Mouse (Mus musculus) neutrophil, adult 5-6 weeks (primary cell): ENCODE results near the gene Scd3. TPM values are rescaled to one million over a fixed set of nuclear protein-coding genes. Genes with fewer than 3 reads are reported as not detected.
A peak's percentile ranks its signal among the peaks of the same experiment; 100 is the strongest.
"Not testable (repeated sequence)": the region's sequence is repeated elsewhere in the genome, so short reads cannot be mapped to it uniquely, and the experiment has no call there.

Experiments used
- ATAC-seq: fragments of 151-379, 151-347 bp; 2 replicates; pipeline ENCODE4 v1.8.0; 2017; ENCODE audit warnings: mild to moderate bottlenecking, moderate TSS enrichment; ENCODE audit not compliant: insufficient number of reproducible peaks, poor library complexity, low FRiP score, severe bottlenecking; ENCODE audit errors: extremely low read depth
- total RNA-seq: library from RNA; stranded (forward); fragments of 200-1000 nt; gene quantifications from 2 replicates; pipeline ENCODE4 v1.2.3, GENCODE M21; 2017

Gene Scd3
- total RNA-seq, 1 experiment from 2014 or later, result not detected

DNA sequence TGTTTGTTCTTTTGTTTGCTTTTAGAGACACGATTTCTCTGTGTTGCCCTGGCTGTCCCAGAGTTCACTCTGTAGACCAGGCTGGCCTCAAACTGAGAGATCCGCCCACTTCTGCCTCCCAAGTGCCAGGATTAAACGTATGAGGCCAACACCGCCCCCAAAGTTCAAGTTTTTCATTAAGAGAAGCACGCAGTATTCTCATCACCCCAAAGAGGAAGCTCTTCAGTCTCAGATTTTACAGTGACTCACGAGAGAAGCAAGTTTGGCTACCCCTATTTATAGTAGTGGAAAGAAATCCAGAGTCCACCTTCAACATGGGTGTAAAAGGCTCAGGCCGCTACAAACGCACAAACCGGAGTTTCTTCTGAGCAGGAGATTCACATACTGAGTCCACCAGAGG lies 61.2 kb downstream of the Scd3 start:
- ATAC-seq, result no peak

DNA sequence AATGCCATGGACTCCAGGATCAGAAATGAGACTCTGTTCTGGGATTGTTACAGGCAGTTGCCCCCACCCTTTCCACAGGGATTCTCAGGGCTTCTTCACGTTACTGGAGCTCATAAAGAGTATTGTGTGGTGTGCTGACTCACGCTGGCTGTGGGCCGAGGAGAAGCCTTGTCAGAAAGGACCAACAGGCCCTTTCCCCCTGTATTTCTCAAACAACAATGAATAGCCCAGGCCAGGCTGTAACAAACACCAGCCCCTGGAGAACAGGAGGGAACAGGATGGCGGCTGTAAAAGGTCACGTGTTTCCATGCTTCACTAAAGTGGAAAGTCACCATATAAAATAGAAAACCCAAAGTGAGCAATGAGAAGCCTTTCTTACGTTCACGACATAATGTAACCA lies 62.2 kb downstream of the Scd3 start:
- ATAC-seq, result no peak

DNA sequence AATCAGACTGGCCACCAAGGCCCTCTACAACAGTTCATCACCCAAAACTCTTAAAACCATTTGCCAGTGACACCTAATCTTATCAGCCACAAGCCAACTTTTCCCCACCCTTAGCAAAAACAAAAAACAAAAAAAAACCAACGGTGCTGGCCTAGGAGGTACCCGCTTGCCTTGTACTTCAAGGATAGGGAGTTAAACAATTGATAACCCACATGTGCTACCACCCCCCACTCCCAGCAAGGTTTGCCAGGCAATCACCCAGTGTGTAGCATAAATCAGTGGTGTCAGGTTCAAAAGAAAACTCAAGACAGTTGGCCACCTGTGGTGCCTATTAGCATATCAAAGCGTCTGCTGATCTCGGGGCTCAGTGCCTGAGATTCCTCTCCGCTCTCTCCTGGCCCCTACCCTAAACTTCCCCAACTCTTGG lies 62.9 kb downstream of the Scd3 start:
- no peak for ATAC-seq

DNA sequence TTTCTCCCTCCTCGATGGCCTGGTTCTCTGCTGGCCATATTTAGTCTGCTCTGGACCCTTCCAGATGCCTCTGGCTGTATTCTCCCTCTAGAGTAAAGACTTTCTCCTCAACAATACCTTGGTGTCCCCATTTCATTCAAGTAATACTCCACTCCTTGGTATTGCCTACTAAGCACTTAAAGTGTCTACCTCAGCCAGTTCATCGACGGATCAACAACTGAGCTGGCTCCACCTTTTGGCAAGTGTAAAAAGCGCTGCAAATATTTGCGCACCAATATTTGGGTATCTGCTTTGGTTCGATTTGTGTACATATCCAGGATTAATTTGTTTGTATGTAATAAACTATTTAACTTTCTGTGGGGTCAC lies 63.4 kb downstream of the Scd3 start:
- ATAC-seq, result peak; percentile 27; the same call in 1 of the 2 replicates

DNA sequence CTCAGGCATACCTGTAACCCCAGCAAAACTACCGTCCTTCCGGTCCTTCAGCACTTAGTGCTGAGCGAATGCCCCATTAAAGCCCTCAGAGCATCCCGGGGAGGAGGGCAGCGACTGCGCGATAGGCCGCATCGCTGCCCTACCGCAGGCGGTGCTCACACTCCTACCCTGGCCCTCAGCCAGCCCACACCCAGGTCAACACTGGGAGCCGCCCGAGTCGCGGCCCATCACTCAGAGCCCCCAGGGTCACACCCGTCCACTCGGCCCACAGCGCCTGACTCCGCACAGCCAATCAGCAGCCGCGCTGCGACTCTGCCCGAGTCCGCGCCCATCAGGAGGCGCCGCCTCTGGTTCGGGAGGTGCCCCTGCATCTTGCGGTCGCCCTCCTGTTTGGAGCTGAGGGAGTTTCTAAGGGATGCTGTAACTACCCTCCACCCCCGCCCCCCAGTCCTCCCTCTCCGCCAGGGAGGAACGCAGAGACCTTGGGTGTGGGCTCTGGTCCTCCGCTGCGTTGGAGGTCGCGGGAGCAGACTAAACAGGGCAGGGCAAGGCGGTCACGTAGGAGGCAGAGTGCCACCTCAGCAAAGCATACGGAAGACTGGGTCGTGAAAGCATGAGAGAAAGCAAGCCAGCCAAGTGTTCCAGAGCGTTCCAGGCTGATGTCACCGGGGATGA lies 63.9 kb downstream of the Scd3 start:
- peak; percentile 75 for ATAC-seq

DNA sequence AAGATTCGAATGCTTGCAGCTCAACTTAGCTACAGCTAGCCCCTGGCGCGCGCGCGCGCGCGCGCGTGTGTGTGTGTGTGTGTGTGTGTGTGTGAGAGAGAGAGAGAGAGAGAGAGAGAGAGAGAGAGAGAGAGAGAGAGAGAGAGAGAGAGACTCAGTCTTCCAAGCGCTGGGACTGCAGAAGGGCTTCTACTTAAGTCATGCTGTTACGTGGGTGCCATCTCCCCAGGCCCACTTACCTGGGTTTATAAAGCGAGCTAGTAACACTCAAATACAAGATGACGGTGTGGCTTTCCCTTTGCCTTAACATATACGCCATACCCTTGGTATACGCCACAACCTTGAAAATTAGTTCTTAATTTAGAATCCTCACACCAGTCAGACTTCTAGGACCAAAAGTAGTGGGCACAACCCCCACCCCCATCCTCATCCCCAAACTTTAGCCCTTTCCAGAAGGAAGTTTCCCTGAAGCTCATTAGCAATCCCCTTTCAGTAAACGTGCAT lies 64.5 kb downstream of the Scd3 start:
- ATAC-seq, result no peak

DNA sequence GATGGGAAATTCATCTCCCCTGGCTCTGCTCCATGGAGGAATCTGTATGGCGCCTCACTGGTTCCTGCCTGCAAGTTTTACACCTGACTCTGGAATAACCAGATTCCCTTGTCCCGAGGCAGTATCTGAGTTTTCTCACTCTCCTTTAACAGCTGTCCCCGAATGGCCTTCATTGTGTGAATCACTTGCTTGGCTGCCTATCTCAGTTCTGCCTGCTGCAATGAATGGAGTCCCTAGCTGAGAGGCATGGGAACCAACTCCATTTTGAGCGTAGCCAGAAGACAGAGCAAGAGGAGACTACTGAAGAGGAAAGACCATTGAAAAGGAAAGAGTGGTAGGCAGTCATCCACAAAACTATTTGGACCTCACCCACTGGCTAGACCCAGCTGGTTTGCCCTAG lies 70.6 kb downstream of the Scd3 start:
- ATAC-seq, result no peak

DNA sequence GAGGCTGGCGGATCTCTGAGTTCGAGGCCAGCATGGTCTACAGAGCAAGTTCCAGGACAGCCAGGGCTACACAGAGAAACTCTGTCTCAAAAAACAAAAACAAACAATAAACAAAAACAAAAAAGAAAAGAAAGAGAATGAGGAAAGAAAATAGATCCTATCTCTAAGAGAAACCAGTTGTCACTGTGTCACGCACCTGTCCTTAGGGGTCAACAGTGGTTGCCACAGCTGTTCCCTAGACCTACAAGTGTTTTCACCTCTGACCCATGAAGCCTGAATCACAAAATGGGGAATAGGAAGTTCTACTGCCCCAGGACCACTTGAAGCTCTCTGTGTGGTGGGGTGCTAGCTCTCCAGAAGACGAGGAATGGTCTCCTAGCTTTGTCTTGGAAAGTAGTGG lies 71.4 kb downstream of the Scd3 start:
- no peak for ATAC-seq

DNA sequence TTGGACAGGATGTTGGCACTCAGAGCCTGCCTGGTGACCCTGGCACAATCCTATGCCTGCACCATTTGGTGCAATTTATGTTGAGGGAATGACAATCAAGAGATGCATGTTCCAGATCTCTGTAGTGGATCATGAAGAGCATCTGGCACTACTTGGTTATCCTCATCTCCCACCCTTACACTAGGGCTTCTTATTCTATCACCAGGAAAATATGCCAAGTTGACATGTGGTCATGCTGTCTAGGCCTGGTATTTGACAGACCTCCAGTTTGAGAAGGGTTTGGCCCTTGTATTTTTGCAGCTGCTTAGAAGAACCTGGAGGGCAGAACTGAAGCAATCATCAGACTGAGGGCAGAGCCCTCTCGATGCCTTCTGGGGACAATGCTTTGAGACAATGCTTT lies 72.3 kb downstream of the Scd3 start:
- no peak for ATAC-seq

DNA sequence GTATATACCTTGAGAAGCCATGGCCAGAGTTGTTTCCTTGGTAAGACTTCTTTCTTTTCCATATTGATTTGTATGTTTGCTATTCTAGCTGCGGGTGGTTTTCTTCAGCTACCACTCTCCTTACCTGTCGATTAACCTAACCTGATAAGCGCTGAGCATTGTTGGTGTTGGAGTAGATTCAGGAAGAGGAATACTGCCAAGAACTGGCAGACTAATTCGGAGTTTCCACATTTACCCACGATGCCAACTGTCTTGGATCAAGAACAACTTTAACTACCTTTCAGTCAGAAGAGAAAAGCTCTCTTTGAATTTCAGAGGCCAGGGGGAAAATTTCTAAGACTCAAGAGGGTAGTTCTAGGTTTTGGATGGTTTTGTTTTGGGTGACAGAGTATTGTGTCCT lies 73.8 kb downstream of the Scd3 start:
- ATAC-seq, result no peak

DNA sequence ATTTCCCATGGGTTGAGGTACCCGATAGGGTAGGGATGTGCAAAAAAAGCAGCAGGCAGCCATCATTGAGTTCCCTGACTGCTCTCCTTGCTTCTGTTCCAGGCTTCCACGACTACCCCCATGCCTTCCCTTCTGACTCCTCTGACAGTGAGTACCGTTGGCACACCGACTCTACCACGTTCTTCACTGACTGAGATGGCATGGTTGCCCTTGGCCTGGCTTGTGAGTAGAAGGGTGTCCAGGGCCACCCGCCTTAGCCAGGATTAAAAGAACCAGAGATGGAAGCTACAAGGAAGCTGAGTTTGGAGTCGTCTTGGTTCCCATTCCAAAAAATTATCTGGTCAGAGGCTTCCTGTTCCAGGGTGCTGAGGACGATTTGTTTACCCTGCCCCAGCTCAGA lies 74.9 kb downstream of the Scd3 start:
- ATAC-seq, result no peak

DNA sequence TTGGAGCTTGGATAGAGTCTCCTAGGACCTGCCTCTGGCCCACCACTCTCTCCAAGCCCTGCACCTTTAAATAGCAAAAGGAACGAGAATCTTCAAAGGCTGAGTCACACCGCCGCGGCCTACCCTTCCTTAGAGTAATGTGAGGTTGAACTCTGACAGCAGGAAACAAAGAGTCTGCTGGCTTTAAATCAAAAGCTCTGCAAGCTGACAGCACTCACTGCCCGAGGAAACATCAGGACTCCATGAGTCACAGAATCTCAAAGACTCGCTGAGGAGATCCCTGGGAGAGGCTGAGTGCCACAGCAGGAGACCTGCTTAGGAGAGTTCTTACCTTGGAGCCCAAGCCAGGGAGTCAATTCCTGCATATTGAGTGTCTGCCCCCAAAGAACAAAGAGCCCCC lies 77.7 kb downstream of the Scd3 start:
- ATAC-seq, result no peak

DNA sequence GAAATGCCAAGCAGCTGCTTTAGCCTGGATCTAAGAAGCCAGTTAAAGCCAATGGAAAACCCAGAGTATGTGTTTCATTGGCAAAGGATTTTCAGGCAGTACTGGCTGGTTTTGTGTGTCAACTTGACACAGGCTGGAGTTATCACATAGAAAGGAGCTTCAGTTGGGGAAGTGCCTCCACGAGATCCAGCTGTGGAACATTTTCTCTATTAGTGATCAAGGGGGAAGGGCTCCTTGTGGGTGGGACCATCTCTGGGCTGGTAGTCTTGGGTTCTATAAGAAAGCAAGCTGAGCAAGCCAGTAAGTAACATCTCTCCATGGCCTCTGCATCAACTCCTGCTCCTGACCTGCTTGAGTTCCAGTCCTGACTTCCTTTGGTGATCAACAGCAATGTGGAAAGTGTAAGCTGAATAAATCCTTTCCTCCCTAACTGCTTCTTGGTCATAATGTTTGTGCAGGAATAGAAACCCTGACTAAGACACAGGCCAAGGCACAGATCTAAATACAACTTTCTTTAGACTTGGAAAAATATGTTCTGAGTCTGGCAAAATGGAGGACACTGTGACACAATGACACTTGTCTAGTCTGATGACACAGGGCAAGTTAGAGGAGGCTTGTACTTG lies 78.9 kb downstream of the Scd3 start:
- ATAC-seq, result not testable (repeated sequence)

DNA sequence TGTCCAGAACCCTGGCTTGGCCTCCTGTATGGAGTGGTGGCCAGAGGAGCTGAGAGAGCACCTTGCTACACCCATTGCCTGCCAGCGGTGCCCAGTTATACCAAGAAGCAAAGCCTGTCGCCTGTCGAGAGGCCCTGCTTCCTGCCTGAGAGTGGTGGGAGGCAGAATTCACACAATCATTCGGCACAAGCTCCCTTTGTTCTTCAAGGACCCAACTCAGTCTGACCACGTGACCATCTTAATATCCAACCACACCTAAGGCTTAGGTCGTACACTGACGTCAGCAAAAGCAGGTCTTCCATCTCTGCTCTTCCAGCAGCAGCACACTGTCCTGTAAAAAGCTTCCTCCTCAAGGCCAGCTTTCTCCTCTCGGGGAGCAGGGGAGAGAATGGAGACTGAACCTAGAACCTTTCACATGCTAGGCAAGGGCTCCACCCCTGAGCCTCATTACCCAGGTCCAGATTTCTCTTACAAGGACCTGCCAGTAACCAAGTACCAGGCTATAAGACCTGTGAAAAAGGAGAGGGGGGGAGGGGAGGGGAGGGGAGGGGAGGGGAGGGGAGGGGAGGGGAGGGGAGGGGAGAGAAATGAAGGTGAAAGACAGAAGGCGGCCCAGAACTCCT lies 79.6 kb downstream of the Scd3 start:
- 0 out of 2 replicates have a peak, but pooled peaks have one; percentile 2 for ATAC-seq

DNA sequence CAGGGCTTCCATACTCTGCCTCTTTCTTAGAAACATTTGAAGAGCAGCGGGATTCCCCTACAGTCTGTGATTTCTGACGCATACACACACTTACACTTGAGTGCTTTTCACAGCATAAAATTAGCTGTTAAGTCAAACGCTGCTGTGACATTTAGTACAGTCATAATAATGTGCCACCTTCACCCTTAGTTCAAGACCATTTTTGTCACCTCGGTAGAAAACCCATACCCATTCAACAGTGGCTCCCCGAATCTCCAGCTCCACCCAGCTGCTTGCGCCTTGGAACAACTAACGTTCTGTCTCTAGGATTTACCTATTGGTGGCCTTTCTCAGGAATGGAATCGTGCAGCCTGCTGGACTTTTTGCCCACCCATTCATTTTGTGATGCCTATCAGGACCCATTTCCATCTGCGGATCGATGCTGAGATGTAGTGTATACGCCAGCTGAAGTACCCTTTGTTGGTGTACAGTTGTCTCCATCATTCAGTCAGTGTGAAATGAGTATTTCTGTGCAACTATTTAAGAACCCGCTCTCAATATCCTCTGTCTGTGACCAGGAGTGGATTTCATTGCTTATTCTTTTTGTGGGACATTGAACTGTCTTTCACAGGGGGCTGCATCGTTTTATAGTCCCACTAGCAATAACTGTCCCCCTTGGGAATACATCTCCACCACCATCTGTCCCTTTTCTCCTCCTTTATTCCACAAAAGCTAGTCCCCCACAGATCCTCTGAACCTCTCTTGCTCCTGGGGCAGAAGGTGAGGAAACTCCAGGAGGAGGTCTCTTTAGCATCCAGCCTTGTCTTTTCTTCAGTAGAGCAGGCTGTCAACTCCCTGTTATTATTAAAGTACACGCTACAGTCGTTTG lies 80.3 kb downstream of the Scd3 start:
- peak; percentile 40 for ATAC-seq

DNA sequence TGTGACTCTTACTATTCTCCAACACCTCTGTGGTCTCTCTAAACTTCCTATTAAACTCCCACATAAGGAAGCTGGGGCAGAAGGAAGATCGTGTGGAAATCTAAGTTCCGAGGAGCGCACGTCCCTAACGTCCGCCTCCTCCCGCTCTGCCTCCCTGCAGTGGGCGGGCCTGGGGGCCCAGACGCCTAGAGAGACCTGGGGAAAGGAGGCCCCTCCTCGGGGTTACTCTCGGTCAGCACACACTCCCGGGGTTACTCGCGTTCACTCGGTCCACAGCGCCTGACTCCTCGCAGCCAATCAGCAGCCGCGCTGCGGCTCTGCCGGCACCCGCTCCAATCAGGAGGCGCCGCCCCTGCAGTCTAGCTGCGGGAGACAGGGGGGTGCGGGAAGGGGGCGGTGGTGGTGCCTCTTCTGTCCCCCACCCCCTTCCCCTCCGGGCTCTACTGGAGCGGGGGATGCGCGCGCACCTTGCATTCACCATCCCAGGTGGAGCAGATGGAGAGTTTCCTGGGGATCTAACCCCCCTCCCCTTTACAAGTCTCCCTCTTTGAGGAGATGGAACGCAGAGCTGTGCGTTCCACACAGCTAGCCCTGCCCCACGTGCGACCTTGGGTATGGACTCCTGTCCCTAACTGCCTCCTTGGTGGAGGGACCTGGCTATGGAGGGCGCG lies 81.1 kb downstream of the Scd3 start:
- peak; percentile 90 for ATAC-seq

DNA sequence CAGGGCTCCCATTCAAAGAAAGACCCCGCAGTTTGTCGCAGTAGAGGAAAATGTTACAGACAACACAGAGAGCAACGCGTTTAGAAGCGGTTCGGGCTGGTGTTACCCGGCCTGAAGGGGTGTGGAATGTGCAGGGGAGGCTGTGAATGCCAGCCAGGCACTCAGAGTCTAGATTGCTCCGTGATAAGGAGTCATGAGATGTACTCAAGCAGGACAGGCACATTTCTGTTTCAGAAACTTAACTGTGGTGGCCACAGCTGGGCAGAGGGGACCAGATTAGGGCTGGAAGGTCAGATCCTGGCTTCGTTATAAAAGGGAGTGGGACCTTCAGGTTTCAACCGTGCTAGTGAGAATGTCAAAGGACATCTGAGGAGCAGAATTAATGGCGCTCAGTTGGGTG lies 81.7 kb downstream of the Scd3 start:
- ATAC-seq, result no peak

DNA sequence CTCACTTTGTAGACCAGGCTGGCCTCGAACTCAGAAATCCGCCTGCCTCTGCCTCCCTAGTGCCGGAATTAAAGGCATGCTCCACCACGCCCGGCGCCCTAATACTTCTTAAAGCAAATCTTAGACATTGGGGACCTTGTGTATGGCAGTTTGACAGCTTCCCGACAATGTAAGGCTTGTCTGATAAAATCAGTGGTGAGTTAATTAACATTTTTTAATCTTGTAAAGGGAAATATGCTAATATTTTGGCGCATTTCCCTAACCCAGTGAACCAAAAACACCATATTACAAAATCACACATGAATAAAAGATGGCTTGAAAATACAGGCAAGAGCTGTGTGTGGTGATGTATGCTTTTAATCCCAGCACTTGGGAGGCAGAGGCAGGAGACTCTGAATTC lies 82.5 kb downstream of the Scd3 start:
- no peak for ATAC-seq

DNA sequence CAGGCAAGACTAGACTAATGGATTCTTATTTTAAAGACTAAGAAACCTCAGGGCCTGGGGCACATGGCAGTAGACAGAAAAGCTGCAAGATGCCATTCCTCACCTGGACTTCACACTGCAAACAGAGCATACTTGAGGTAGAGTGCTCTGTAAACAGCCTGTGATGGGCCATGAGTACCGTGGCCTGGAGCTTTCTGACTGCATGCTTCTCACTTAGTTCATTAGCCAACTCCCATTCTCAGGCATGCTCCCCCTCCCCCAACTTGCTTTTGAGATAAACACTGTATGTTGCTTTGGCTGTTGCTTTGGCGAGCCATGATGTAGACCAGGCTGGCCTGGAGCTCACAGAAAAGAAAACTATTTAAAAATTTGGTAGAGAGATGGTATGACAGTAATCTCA lies 83.0 kb downstream of the Scd3 start:
- no peak for ATAC-seq
